Mouse (Mus musculus) megakaryocyte, embryonic 14.5 days (primary cell): ENCODE measurements at regions not wholly inside any gene's neighbourhood (a gene's known extent, or its start where the extent isn't known, plus 50 kb on each side); places are given as distances from the start of the nearest gene placed in this dataset.

Experiments
- H3K27me3 ChIP-seq: replicated peaks from 2 replicates; pipeline ENCODE3; 2012; ENCODE audit warnings: inconsistent platforms
- H3K36me3 ChIP-seq: replicated peaks from 2 replicates; pipeline ENCODE3; 2012; ENCODE audit warnings: low read length, inconsistent platforms, mixed read lengths
- H3K4me1 ChIP-seq: 2 replicates; pipeline ENCODE4 v1.6.1; 2012; ENCODE audit warnings: inconsistent platforms
- H3K4me3 ChIP-seq: replicated peaks from 2 replicates; pipeline ENCODE3; 2012; ENCODE audit warnings: moderate library complexity, mild to moderate bottlenecking, inconsistent platforms
- H3K9me3 ChIP-seq: 2 replicates; pipeline ENCODE4 v1.6.1; 2012; ENCODE audit warnings: inconsistent platforms
- FLI1 ChIP-seq: IDR thresholded peaks from 2 replicates; pipeline ENCODE4 v1.6.1; 2012; ENCODE audit warnings: low read length, inconsistent platforms, mixed read lengths
- GATA1 ChIP-seq: IDR thresholded peaks from 3 replicates; pipeline ENCODE4 v1.6.1; 2012; ENCODE audit warnings: mixed read lengths, low read length, inconsistent platforms, borderline replicate concordance

- H3K4me1 ChIP-seq: peaks cover 83% of the 10 kb centered on the region
- H3K27me3 ChIP-seq: no peaks in the 10 kb centered on the region
- no peak overlapping the region for H3K4me3 ChIP-seq
- peaks cover 2% of the 10 kb centered on the region for H3K36me3 ChIP-seq
- H3K9me3 ChIP-seq: no peaks in the 10 kb centered on the region
- TF ChIP-seq FLI1 (no peak), GATA1 (no peak)
Measured at GRCm38 (mm10) chr3:38112568-38112967, 372.1 kb downstream of the Ankrd50 start.

- H3K4me1 ChIP-seq: peaks cover 82% of the 10 kb centered on the region
- TF ChIP-seq FLI1: no peak
- TF ChIP-seq GATA1: no peak
- no peaks in the 10 kb centered on the region for H3K27me3 ChIP-seq
- H3K36me3 ChIP-seq: peaks cover 8% of the 10 kb centered on the region
- no peak overlapping the region for H3K4me3 ChIP-seq
- H3K9me3 ChIP-seq: no peaks in the 10 kb centered on the region
Measured at GRCm38 (mm10) chr3:38105022-38105857, 379.4 kb downstream of the Ankrd50 start.

- no peaks in the 10 kb centered on the region for H3K9me3 ChIP-seq
- no peak overlapping the region for H3K4me3 ChIP-seq
- peaks cover 80% of the 10 kb centered on the region for H3K4me1 ChIP-seq
- TF ChIP-seq FLI1: no peak
- peak; percentile 94 for TF ChIP-seq GATA1
- peaks cover 8% of the 10 kb centered on the region for H3K36me3 ChIP-seq
- H3K27me3 ChIP-seq: no peaks in the 10 kb centered on the region
Measured at GRCm38 (mm10) chr3:38104418-38104817, 380.1 kb upstream of the Gm5148 start.

DNA sequence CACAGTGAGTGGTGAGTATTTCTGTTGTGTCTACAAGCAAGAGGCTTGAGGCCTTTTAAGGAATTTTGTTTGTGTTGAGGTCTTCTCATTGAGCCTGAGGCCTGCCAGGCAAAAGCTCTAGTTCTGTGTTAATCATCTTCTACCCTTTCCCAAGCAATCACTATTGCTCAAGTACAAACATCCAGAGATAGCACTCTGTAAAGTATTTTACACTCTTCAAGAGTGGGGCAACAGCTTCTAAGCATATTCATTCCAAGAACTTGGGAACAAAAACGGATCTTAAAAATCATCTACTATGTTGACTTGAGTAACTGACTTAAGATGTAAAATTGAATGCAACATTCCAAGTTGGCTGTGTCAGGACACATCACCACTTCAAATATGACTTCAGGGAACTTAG lies 378.7 kb upstream of the Gm5148 start:
- Histone ChIP-seq H3K4me1 (peaks cover 66% of the 10 kb centered on the region), H3K4me3 (no peak overlapping the region), H3K9me3 (no peaks in the 10 kb centered on the region), H3K36me3 (peaks cover 8% of the 10 kb centered on the region), H3K27me3 (no peaks in the 10 kb centered on the region)
- no peak for TF ChIP-seq FLI1

DNA sequence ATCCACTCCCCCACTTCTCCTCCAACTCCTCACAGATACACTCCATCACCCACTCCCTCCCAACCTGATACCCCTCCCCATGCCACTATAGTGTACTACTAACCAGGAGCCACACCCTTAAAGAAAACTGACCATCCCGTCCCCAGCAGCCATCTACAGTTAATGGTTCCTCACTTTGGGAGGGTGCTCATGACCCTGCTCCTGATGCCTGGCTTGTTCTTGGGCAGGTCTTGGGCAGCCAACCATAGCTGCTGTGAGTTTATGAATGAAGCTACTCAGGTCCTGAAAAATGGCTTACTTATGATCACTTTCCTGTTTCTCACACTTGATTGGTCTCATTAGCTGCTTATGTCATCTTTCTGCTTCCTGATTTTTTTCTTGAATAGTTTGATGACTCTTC lies 377.9 kb upstream of the Gm5148 start:
- Histone ChIP-seq H3K4me1 (peaks cover 59% of the 10 kb centered on the region), H3K36me3 (peaks cover 8% of the 10 kb centered on the region), H3K27me3 (no peaks in the 10 kb centered on the region), H3K9me3 (no peaks in the 10 kb centered on the region), H3K4me3 (peak overlapping the region; percentile 46)
- no peak for TF ChIP-seq FLI1
- TF ChIP-seq GATA1: no peak

DNA sequence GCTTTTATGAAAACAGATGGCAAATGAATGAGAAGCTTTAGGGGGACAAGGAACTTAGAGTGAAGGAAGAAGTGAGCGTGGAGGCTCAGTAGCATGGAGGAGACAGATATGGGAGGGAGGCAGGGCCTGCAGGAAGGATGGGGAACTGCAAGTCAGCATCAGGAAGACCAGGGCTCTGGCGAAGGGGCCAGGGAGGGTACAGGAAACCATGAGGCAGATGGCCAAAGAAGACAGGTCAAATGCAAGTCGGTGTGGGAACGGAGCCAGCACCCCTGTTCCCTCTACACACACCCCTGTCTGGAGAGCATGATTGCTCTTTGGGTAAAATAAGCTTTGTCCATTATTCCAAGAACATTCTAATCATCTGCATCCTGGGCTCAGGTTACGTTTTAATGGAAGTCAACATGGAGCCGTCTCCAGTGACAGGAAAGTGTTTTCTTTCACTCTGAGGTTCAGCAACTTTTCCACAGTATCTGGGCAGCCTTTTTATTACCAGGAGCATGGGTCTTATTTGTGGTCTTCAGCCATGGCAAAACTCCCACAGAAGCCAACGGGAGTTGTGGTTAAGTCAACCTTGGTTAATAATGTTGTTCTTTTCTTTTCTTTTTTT lies 370.2 kb upstream of the Gm5148 start:
- H3K4me1 ChIP-seq: peaks cover 51% of the 10 kb centered on the region
- peaks cover 19% of the 10 kb centered on the region for H3K36me3 ChIP-seq
- TF ChIP-seq GATA1: peak; percentile 81; the same call in 2 of the 3 replicates
- TF ChIP-seq FLI1: peak; percentile 87
- peaks cover 7% of the 10 kb centered on the region for H3K9me3 ChIP-seq
- no peaks in the 10 kb centered on the region for H3K27me3 ChIP-seq
- peak overlapping the region; percentile 70 for H3K4me3 ChIP-seq

DNA sequence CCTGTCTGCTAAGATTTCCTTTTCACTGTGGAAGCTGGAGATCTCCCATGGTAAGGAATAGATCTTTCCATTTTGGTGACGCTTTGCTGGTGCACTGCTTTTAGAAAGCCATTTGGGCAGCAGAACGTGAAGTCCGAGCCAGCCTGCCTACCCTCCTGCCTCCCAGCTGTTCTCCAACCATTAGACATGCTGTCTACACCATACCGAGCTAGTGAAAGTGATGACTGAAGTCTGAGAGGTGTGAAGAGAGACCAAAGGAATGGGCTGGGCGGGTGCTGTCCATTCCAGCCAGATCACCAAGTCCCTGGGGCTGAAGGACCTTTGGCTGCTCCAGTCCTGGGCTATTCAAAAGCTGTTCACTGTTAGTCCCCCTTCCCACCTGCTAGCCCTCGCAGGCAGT lies 360.3 kb upstream of the Gm5148 start:
- peaks cover 4% of the 10 kb centered on the region for H3K36me3 ChIP-seq
- peaks cover 42% of the 10 kb centered on the region for H3K4me1 ChIP-seq
- H3K9me3 ChIP-seq: peaks cover 3% of the 10 kb centered on the region; the same call in 1 of the 2 replicates
- TF ChIP-seq GATA1: no peak
- TF ChIP-seq FLI1: no peak
- H3K27me3 ChIP-seq: no peaks in the 10 kb centered on the region
- no peak overlapping the region for H3K4me3 ChIP-seq

DNA sequence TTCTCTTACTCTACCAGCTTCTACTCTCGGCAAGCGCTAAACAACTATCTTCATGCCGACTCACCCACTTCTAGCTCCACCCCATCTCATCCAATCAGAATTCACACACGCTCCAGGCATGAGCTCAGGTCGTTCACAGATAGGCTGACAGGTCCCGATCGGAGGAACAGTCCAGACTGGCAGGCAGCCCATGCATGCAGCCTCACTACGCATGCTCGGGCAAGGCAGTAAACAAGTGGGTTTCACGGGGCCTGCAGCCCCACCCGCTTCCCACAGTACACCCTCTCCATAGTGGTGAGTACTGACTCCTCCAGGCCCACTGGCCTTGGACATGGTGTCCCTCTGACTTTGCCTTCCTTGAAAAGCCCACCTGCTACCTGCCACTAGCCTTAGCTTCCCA lies 358.1 kb upstream of the Gm5148 start:
- Histone ChIP-seq H3K4me1 (peaks cover 35% of the 10 kb centered on the region), H3K4me3 (no peak overlapping the region), H3K36me3 (peaks cover 4% of the 10 kb centered on the region), H3K27me3 (no peaks in the 10 kb centered on the region), H3K9me3 (peaks cover 3% of the 10 kb centered on the region; the same call in 1 of the 2 replicates)
- TF ChIP-seq GATA1 (no peak), FLI1 (no peak)

DNA sequence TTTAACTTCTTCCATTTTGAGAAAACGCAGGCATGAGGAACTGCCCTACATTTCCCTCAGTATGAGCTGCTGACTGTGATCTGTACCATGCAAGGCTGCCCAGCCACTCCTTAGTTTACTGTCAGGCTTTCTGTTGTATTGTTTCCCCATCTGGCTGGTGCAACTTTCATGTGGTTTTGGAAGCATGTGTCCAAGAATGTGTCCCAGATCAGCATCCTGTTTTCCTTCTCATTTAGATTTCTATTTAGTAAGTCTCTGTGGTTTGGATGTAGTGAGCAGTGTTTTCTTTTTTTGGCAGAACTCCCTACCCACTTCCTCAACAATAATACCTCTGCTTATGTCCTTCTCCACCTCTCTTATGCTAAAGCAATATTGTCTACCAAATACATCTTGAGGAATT lies 352.5 kb upstream of the Gm5148 start:
- Histone ChIP-seq H3K36me3 (peaks cover 4% of the 10 kb centered on the region), H3K4me1 (peaks cover 39% of the 10 kb centered on the region), H3K4me3 (no peak overlapping the region), H3K27me3 (no peaks in the 10 kb centered on the region), H3K9me3 (peaks cover 3% of the 10 kb centered on the region; the same call in 1 of the 2 replicates)
- TF ChIP-seq FLI1: no peak
- TF ChIP-seq GATA1: no peak

- no peak overlapping the region for H3K4me3 ChIP-seq
- H3K9me3 ChIP-seq: no peaks in the 10 kb centered on the region
- H3K4me1 ChIP-seq: peaks cover 37% of the 10 kb centered on the region
- TF ChIP-seq FLI1: no peak
- no peak for TF ChIP-seq GATA1
- H3K27me3 ChIP-seq: no peaks in the 10 kb centered on the region
- H3K36me3 ChIP-seq: no peaks in the 10 kb centered on the region
Measured at GRCm38 (mm10) chr3:38073946-38074345, 349.7 kb upstream of the Gm5148 start.
